Mouse (Mus musculus) liver, embryonic 14.5 days (tissue): Measurements from ENCODE around the gene Tmc4. TPM values are rescaled to one million over a fixed set of nuclear protein-coding genes. Genes with fewer than 3 reads are reported as not detected.

Experiments
- ATAC-seq: fragments of 200-750 bp; cut with Nextera tagmentation; 2 replicates; pipeline ENCODE4 v1.8.0; 2017; ENCODE audit warnings: moderate number of reproducible peaks, mild to moderate bottlenecking, moderate library complexity; ENCODE audit not compliant: insufficient read depth
- DNase-seq, 3 experiments: peaks; one replicate each; pipeline ENCODE4 v3.0.0-alpha.2; 2012 to 2013; ENCODE audit warnings: low read depth in 3 of 3, low spot score in 3 of 3
- H3K27ac ChIP-seq: fragments of 300-500 bp; sonication (generic); 2 replicates; pipeline ENCODE4 v1.5.1; 2014; ENCODE audit warnings: moderate library complexity, mild to moderate bottlenecking, control low read depth, inconsistent platforms
- H3K27me3 ChIP-seq: fragments of 300-500 bp; sonication (generic); 2 replicates; pipeline ENCODE4 v1.6.1; 2014; ENCODE audit warnings: mild to moderate bottlenecking, low read length, moderate library complexity; ENCODE audit not compliant: control insufficient read depth, insufficient read depth
- H3K36me3 ChIP-seq: fragments of 300-500 bp; sonication (generic); replicated peaks from 2 replicates; pipeline ENCODE4 v1.6.1; 2014; ENCODE audit warnings: low read depth; ENCODE audit not compliant: control insufficient read depth, insufficient read depth
- H3K4me1 ChIP-seq, 2 experiments: fragments of 200-500 bp in 1 of 2; fragments of 300-500 bp in 1 of 2; sonication (generic) in 1 of 2; replicated peaks; 2 replicates each; pipeline ENCODE4 v1.6.1; 2012 to 2014; ENCODE audit warnings: antibody characterized with exemption in 1 of 2, inconsistent platforms in 1 of 2, low read length in 1 of 2; ENCODE audit not compliant: control insufficient read depth in 2 of 2, insufficient read depth in 2 of 2
- H3K4me2 ChIP-seq: fragments of 300-500 bp; sonication (generic); 2 replicates; pipeline ENCODE4 v1.6.1; 2014; ENCODE audit warnings: low read depth, mild to moderate bottlenecking, control low read depth, moderate library complexity
- H3K4me3 ChIP-seq, 2 experiments: fragments of 200-500 bp in 1 of 2; fragments of 300-500 bp in 1 of 2; sonication (generic) in 1 of 2; 2 replicates each; pipeline ENCODE4 v1.5.1; 2012 to 2014; ENCODE audit warnings: low read depth in 2 of 2, low read length in 2 of 2, mild to moderate bottlenecking in 2 of 2, control low read depth in 1 of 2, inconsistent platforms in 1 of 2, moderate library complexity in 1 of 2; ENCODE audit not compliant: insufficient read depth in 1 of 2
- H3K9ac ChIP-seq: fragments of 300-500 bp; sonication (generic); replicated peaks from 2 replicates; pipeline ENCODE4 v1.6.1; 2014; ENCODE audit warnings: mild to moderate bottlenecking, control low read depth, moderate library complexity
- H3K9me3 ChIP-seq: fragments of 300-500 bp; sonication (generic); 2 replicates; pipeline ENCODE4 v1.6.1; 2016; ENCODE audit warnings: low read length, mixed read lengths; ENCODE audit not compliant: control insufficient read depth
- CTCF ChIP-seq: IDR thresholded peaks from 2 replicates; pipeline ENCODE4 v1.5.1; 2016; ENCODE audit warnings: antibody characterized with exemption, low read depth, control low read depth
- EP300 ChIP-seq: IDR thresholded peaks from 2 replicates; pipeline ENCODE4 v1.6.1; 2016; ENCODE audit warnings: antibody characterized with exemption, low read depth
- WGBS: fragments of 180-500 bp; shearing (Covaris S2); extraction: QIAGEN DNeasy Blood & Tissue Kit; methylation state at CpG from one replicate; pipeline ENCODE4 v1.1.7; 2014; ENCODE audit not compliant: insufficient replicate concordance; 5-methylcytosine and 5-hydroxymethylcytosine counted together
- microRNA-seq: library from miRNA; unstranded; fragments of <30 nt; microRNA quantifications from one replicate; pipeline ENCODE4, GENCODE M21; 2016
- polyA plus RNA-seq, 2 experiments: library from polyadenylated mRNA; depleted of rRNA in 1 of 2; stranded (reverse) in 1 of 2; unstranded in 1 of 2; fragments of >200 nt; fragmentation: Nextera tagmentation in 1 of 2; extraction: Ambion mirVana in 1 of 2; gene quantifications; 2 replicates each; pipeline versions ENCODE4 v1.2.1 to v1.2.3; 2012 to 2014

The Tmc4 gene
- polyA plus RNA-seq, 2 experiments = 5.5 to 6.7 TPM

DNA sequence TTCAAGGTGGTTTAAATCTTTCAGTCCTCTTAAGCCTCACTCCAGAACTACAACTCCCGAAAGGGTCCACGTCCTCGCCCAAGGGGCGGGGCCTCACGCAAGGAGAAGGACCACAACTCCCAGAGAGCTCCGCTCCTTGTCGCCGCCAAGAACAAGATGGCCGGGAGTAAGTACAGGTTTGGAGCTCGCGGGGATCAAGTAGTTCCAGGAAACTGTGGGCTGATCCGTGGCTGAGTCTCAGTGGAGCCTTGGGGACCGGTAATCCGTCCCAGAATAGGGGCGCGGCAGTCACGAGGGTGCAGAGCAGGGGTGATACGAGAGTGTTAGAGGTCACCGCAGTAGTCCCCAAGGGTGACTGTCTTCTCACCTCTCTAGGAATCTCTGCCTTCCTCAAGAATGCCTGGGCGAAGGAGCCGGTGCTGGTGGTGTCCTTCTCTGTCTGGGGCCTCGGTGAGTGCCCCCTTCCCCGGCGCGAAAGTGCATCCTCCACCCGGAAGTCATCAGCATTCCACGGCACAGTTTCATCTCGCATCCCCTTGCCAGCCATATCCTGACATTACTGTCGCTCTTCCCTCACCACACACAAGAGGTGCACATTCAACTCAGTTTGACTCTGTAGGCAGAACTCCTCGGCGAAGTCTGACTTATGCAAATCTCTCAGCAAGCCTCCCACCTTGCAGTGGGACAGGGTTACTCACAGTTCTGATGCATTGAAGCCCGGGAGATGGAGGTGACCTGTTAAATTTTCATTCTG is 59.9 kb downstream of the Tmc4 start, which contains the start of gene Ndufa3:
Gene Ndufa3 (plus strand): TSS at position 132 of the 754 bp plus-strand sequence.
- no peaks in the 10 kb centered on the region for H3K9me3 ChIP-seq
- peak within 1 kb of the TSS; percentile 86 to 92 for H3K4me3 ChIP-seq
- H3K4me2 ChIP-seq = peak within 1 kb of the TSS; percentile 72
- peaks cover 6% of the 10 kb centered on the region in 2 experiments for H3K4me1 ChIP-seq
- H3K9ac ChIP-seq = peak within 1 kb of the TSS; percentile 84
- under 1% methylated on average over 32 of the region's 32 CpGs for WGBS
- DNase-seq (peak; percentile 77 to 89 (median 80)), ATAC-seq (peak; percentile 93)
- TF ChIP-seq EP300 (no peak), CTCF (no peak)
- peak within 1 kb of the TSS; percentile 46 for H3K27ac ChIP-seq
- no peaks in the 10 kb centered on the region for H3K27me3 ChIP-seq
- H3K36me3 ChIP-seq = peaks cover 7% of the 10 kb centered on the region

DNA sequence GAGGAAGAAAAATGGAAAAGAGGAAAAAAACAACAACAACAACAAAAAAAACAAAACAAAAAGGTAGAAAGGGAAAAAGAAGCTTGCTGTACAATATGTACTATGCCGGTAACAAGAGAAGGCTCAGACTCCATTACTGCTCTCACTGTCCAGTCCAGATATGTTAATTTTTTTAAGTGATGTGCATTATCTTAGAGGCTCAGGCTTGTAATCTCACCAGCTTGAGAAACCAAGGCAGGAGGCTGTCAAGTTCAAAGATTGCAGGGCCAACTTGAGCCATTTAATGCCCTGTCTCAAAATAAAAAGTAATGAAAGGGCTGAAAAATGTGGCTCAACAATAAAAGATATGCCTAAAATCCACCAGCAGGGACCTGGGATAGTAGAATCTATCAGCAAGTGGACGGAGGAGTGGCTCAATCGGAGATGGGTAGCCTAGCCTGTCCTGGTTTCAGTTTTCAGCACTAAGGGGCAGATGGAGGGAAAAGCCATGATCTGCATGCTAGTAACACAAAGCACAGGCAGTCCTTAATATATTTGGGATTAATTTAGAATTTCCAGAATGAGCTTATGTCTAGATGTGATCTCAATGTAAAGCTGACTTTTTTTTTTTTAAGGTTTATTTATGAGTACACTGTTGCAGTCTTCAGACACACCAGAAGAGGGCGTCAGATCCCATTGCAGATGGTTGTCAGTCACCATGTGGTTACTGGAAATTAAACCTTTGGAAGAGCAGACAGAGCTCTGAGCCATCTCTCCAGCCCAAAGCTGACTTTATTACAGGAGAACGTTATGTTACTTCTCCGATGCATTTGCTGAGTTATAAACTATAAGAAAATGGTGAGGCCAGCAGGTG is 60.7 kb downstream of the Tmc4 start:
- DNase-seq (no peak), ATAC-seq (peak; percentile 41)
- Histone ChIP-seq H3K9ac (no peak overlapping the region; the same call in 1 of the 2 replicates), H3K36me3 (peaks cover 7% of the 10 kb centered on the region), H3K4me2 (peak overlapping the region; percentile 72), H3K9me3 (no peaks in the 10 kb centered on the region), H3K4me3 (peak overlapping the region; percentile 86 to 92), H3K27ac (no peak overlapping the region), H3K4me1 (peaks cover 6% of the 10 kb centered on the region in 2 experiments), H3K27me3 (no peaks in the 10 kb centered on the region)
- TF ChIP-seq EP300 = 0 out of 2 replicates have a peak, but pooled peaks have one; percentile 27
- peak; percentile 64 for TF ChIP-seq CTCF
- WGBS = 29% methylated on average over 6 of the region's 6 CpGs

DNA sequence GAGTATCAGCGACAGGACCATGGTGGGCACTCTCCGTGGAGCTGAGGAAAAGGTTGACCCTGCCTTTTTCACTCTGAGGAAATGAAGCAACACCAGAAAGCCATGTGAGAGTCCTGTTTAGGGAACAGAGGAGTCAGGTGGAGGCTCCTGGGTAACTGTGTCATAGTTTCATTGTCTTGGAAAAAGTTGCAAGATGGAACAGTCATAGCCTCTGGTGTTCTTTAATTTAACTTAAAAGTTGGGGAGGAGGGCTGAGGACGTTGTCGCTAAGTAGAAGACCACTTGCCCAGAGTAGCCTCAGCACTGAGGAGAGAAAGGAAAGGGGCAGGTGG is 61.3 kb downstream of the Tmc4 start, which contains the start of gene Oscar:
Gene Oscar (minus strand): TSS at position 101 of the 332 bp plus-strand sequence.
- peak within 1 kb of the TSS; percentile 72 for H3K4me2 ChIP-seq
- H3K9me3 ChIP-seq = no peaks in the 10 kb centered on the region
- H3K4me3 ChIP-seq = peak within 1 kb of the TSS; percentile 86 to 92
- ATAC-seq (no peak), DNase-seq (no peak)
- H3K4me1 ChIP-seq = peaks cover 6% of the 10 kb centered on the region in 2 experiments
- H3K27me3 ChIP-seq = no peaks in the 10 kb centered on the region
- no peak within 1 kb of the TSS; the same call in 1 of the 2 replicates for H3K9ac ChIP-seq
- TF ChIP-seq CTCF (no peak), EP300 (no peak)
- H3K36me3 ChIP-seq = peaks cover 7% of the 10 kb centered on the region
- H3K27ac ChIP-seq = no peak within 1 kb of the TSS
- WGBS = 60% methylated on average over 4 of the region's 4 CpGs

Small RNA genes within 50 kb of the gene (microRNA-seq; reads per million reads assigned to microRNA genes)
- gene Mir3572 = 1.3 reads per million

Other genes with a start within 250 kb of the Tmc4 start
- gene Tarm1, start 174.9 kb downstream of the Tmc4 start, polyA plus RNA-seq (2012; rRNA removed) = 0.10 and 0.11 TPM in 2 replicates
- 0.18 and 0.32 TPM in 2 replicates for gene Tarm1, start 174.9 kb downstream of the Tmc4 start, polyA plus RNA-seq (2014; fragmentation: Nextera tagmentation; extraction: Ambion mirVana)
- 0.03 and 0.06 TPM in 2 replicates for gene Oscar, start 61.4 kb downstream of the Tmc4 start, polyA plus RNA-seq (2012; rRNA removed)
- not detected in 2 replicates for gene Oscar, start 61.4 kb downstream of the Tmc4 start, polyA plus RNA-seq (2014; fragmentation: Nextera tagmentation; extraction: Ambion mirVana)
- gene Ndufa3, start 60.2 kb downstream of the Tmc4 start, polyA plus RNA-seq (2012; rRNA removed) = 106 and 107 TPM in 2 replicates
- 351 and 354 TPM in 2 replicates for gene Ndufa3, start 60.2 kb downstream of the Tmc4 start, polyA plus RNA-seq (2014; fragmentation: Nextera tagmentation; extraction: Ambion mirVana)
- 6.4 and 10.7 TPM in 2 replicates for gene Tfpt, start 47.6 kb downstream of the Tmc4 start, polyA plus RNA-seq (2012; rRNA removed)
- 7.7 and 8.0 TPM in 2 replicates for gene Tfpt, start 47.6 kb downstream of the Tmc4 start, polyA plus RNA-seq (2014; fragmentation: Nextera tagmentation; extraction: Ambion mirVana)
- gene Prpf31, start 47.6 kb downstream of the Tmc4 start, polyA plus RNA-seq (2012; rRNA removed) = 19.9 and 28.4 TPM in 2 replicates
- gene Prpf31, start 47.6 kb downstream of the Tmc4 start, polyA plus RNA-seq (2014; fragmentation: Nextera tagmentation; extraction: Ambion mirVana) = 46.4 and 48.3 TPM in 2 replicates
- gene Cnot3, start 32.3 kb downstream of the Tmc4 start, polyA plus RNA-seq (2012; rRNA removed) = 27.0 and 30.2 TPM in 2 replicates
- gene Cnot3, start 32.3 kb downstream of the Tmc4 start, polyA plus RNA-seq (2014; fragmentation: Nextera tagmentation; extraction: Ambion mirVana) = 20.2 and 20.8 TPM in 2 replicates
- gene Leng1, start 11.7 kb downstream of the Tmc4 start, polyA plus RNA-seq (2012; rRNA removed) = 1.7 and 3.3 TPM in 2 replicates
- gene Leng1, start 11.7 kb downstream of the Tmc4 start, polyA plus RNA-seq (2014; fragmentation: Nextera tagmentation; extraction: Ambion mirVana) = 4.0 and 4.3 TPM in 2 replicates
- gene Tsen34, start 15.3 kb upstream of the Tmc4 start, polyA plus RNA-seq (2012; rRNA removed) = 22.8 and 25.3 TPM in 2 replicates
- 34.4 and 34.6 TPM in 2 replicates for gene Tsen34, start 15.3 kb upstream of the Tmc4 start, polyA plus RNA-seq (2014; fragmentation: Nextera tagmentation; extraction: Ambion mirVana)
- gene Mboat7, start 16.0 kb upstream of the Tmc4 start, polyA plus RNA-seq (2012; rRNA removed) = 10.3 and 11.6 TPM in 2 replicates
- 11.5 and 13.0 TPM in 2 replicates for gene Mboat7, start 16.0 kb upstream of the Tmc4 start, polyA plus RNA-seq (2014; fragmentation: Nextera tagmentation; extraction: Ambion mirVana)
- 680 and 1,914 TPM in 2 replicates for gene Rps9, start 26.4 kb upstream of the Tmc4 start, polyA plus RNA-seq (2012; rRNA removed)
- gene Rps9, start 26.4 kb upstream of the Tmc4 start, polyA plus RNA-seq (2014; fragmentation: Nextera tagmentation; extraction: Ambion mirVana) = 960 and 985 TPM in 2 replicates
- 1.6 TPM in 2 replicates for gene Pirb, start 42.8 kb upstream of the Tmc4 start, polyA plus RNA-seq (2012; rRNA removed)
- 1.8 and 2.2 TPM in 2 replicates for gene Pirb, start 42.8 kb upstream of the Tmc4 start, polyA plus RNA-seq (2014; fragmentation: Nextera tagmentation; extraction: Ambion mirVana)
- 0.06 and 0.11 TPM in 2 replicates for gene Gm15448, start 148.1 kb upstream of the Tmc4 start, polyA plus RNA-seq (2012; rRNA removed)
- 0.23 TPM in 1 of 2 replicates, not detected in the other for gene Gm15448, start 148.1 kb upstream of the Tmc4 start, polyA plus RNA-seq (2014; fragmentation: Nextera tagmentation; extraction: Ambion mirVana)
- 0.39 and 0.53 TPM in 2 replicates for gene Pira2, start 167.5 kb upstream of the Tmc4 start, polyA plus RNA-seq (2012; rRNA removed)
- 1.5 and 1.9 TPM in 2 replicates for gene Pira2, start 167.5 kb upstream of the Tmc4 start, polyA plus RNA-seq (2014; fragmentation: Nextera tagmentation; extraction: Ambion mirVana)
- 0.20 and 0.28 TPM in 2 replicates for gene Gm14548, start 220.6 kb upstream of the Tmc4 start, polyA plus RNA-seq (2012; rRNA removed)
- gene Gm14548, start 220.6 kb upstream of the Tmc4 start, polyA plus RNA-seq (2014; fragmentation: Nextera tagmentation; extraction: Ambion mirVana) = 0.10 and 0.55 TPM in 2 replicates
- gene Lilra6, start 237.9 kb upstream of the Tmc4 start, polyA plus RNA-seq (2012; rRNA removed) = 0.26 and 0.32 TPM in 2 replicates
- gene Lilra6, start 237.9 kb upstream of the Tmc4 start, polyA plus RNA-seq (2014; fragmentation: Nextera tagmentation; extraction: Ambion mirVana) = 0.14 and 0.15 TPM in 2 replicates